Mouse (Mus musculus): ENCODE measurements around the gene Ngf. TPM values are rescaled to one million over a fixed set of nuclear protein-coding genes. Genes with fewer than 3 reads are reported as not detected.

Ngf gene
- total and polyA plus RNA-seq, 2 experiments from 2014 or later, result 1.1 to 2.8 TPM

GRCm38 (mm10) chr3:102463339-102463738 is 6.4 kb upstream of the Ngf start:
- no peak for ATAC-seq
- no peak for TF ChIP-seq CTCF (IDR thresholded peaks at IDR 0.05; ENCODE audit: low read depth)
- WGBS, result 94% methylated on average over 2 of the region's 2 CpGs

GRCm38 (mm10) chr3:102466587-102466986 is 3.1 kb upstream of the Ngf start:
- ATAC-seq, result peak; percentile 57
- Histone ChIP-seq H3K27ac (no peak overlapping the region), H3K4me2 (ENCODE audit: low read depth, low read length) (no peak overlapping the region), H3K36me3 (ENCODE audit: insufficient read depth, low read length) (no peaks in the 10 kb centered on the region), H3K4me3 (ENCODE audit: low read length) (no peak overlapping the region), H3K27me3 (ENCODE audit: insufficient read depth, low read length) (peaks cover 25% of the 10 kb centered on the region), H3K4me1 (ENCODE audit: insufficient read depth, low read length) (no peaks in the 10 kb centered on the region), H3K9me3 (ENCODE audit: low read length) (no peaks in the 10 kb centered on the region), H3K9ac (replicated peaks; ENCODE audit: low read length) (no peak overlapping the region)
- WGBS, result 26% methylated on average over 3 of the region's 3 CpGs
- peak; percentile 73 for DNase-seq (ENCODE audit: low spot score)
- peak; percentile 85 for TF ChIP-seq CTCF (IDR thresholded peaks at IDR 0.05; ENCODE audit: low read depth)

More at GRCm38 (mm10) chr3:102463339-102463738, 6.4 kb upstream of the Ngf start:
- no peak overlapping the region for H3K4me2 ChIP-seq (ENCODE audit: low read depth, low read length)
- no peak for DNase-seq (ENCODE audit: low spot score)
- no peaks in the 10 kb centered on the region for H3K9me3 ChIP-seq (ENCODE audit: low read length)
- no peaks in the 10 kb centered on the region for H3K36me3 ChIP-seq (ENCODE audit: insufficient read depth, low read length)
- no peak overlapping the region for H3K27ac ChIP-seq
- H3K27me3 ChIP-seq (ENCODE audit: insufficient read depth, low read length), result no peaks in the 10 kb centered on the region
- H3K9ac ChIP-seq (replicated peaks; ENCODE audit: low read length), result no peak overlapping the region
- no peak overlapping the region for H3K4me3 ChIP-seq (ENCODE audit: low read length)
- H3K4me1 ChIP-seq (ENCODE audit: insufficient read depth, low read length), result no peaks in the 10 kb centered on the region

- peaks cover 30% of the 10 kb centered on the region for H3K27me3 ChIP-seq (ENCODE audit: insufficient read depth, low read length)
- H3K4me3 ChIP-seq (ENCODE audit: low read length), result no peak overlapping the region
- no peak overlapping the region for H3K4me2 ChIP-seq (ENCODE audit: low read depth, low read length)
- TF ChIP-seq CTCF (IDR thresholded peaks at IDR 0.05; ENCODE audit: low read depth), result no peak
- no peaks in the 10 kb centered on the region for H3K36me3 ChIP-seq (ENCODE audit: insufficient read depth, low read length)
- no peaks in the 10 kb centered on the region for H3K9me3 ChIP-seq (ENCODE audit: low read length)
- WGBS, result 74% methylated on average over 8 of the region's 8 CpGs
- H3K4me1 ChIP-seq (ENCODE audit: insufficient read depth, low read length), result no peaks in the 10 kb centered on the region
- no peak overlapping the region for H3K9ac ChIP-seq (replicated peaks; ENCODE audit: low read length)
- no peak for DNase-seq (ENCODE audit: low spot score)
- no peak for ATAC-seq
- no peak overlapping the region for H3K27ac ChIP-seq
These were observed 2.6 kb upstream of the Ngf start for GRCm38 (mm10) chr3:102467121-102467520.

GRCm38 (mm10) chr3:102471251-102471650 is 1.5 kb downstream of the Ngf start:
- no peak overlapping the region for H3K4me2 ChIP-seq (ENCODE audit: low read depth, low read length)
- no peaks in the 10 kb centered on the region for H3K36me3 ChIP-seq (ENCODE audit: insufficient read depth, low read length)
- H3K9me3 ChIP-seq (ENCODE audit: low read length), result no peaks in the 10 kb centered on the region
- DNase-seq (ENCODE audit: low spot score) (no peak), ATAC-seq (no peak)
- no peak for TF ChIP-seq CTCF (IDR thresholded peaks at IDR 0.05; ENCODE audit: low read depth)
- no peak overlapping the region for H3K9ac ChIP-seq (replicated peaks; ENCODE audit: low read length)
- 76% methylated on average over 5 of the region's 5 CpGs for WGBS
- no peak overlapping the region for H3K27ac ChIP-seq
- no peaks in the 10 kb centered on the region for H3K4me1 ChIP-seq (ENCODE audit: insufficient read depth, low read length)
- H3K4me3 ChIP-seq (ENCODE audit: low read length), result no peak overlapping the region
- H3K27me3 ChIP-seq (ENCODE audit: insufficient read depth, low read length), result peaks cover 30% of the 10 kb centered on the region

- no peak overlapping the region for H3K27ac ChIP-seq
- H3K9me3 ChIP-seq (ENCODE audit: low read length), result no peaks in the 10 kb centered on the region
- H3K36me3 ChIP-seq (ENCODE audit: insufficient read depth, low read length), result no peaks in the 10 kb centered on the region
- WGBS, result 59% methylated on average over 5 of the region's 5 CpGs
- ATAC-seq (no peak), DNase-seq (ENCODE audit: low spot score) (no peak)
- no peak overlapping the region for H3K4me2 ChIP-seq (ENCODE audit: low read depth, low read length)
- no peak overlapping the region for H3K4me3 ChIP-seq (ENCODE audit: low read length)
- TF ChIP-seq CTCF (IDR thresholded peaks at IDR 0.05; ENCODE audit: low read depth), result no peak
- peaks cover 30% of the 10 kb centered on the region for H3K27me3 ChIP-seq (ENCODE audit: insufficient read depth, low read length)
- H3K4me1 ChIP-seq (ENCODE audit: insufficient read depth, low read length), result no peaks in the 10 kb centered on the region
- H3K9ac ChIP-seq (replicated peaks; ENCODE audit: low read length), result no peak overlapping the region
These were observed 2.1 kb downstream of the Ngf start for GRCm38 (mm10) chr3:102471799-102472198.

- 69% methylated on average over 15 of the region's 15 CpGs for WGBS
These were observed 4.8 kb downstream of the Ngf start for GRCm38 (mm10) chr3:102474275-102475155.

More at GRCm38 (mm10) chr3:102474275-102475155, 4.8 kb downstream of the Ngf start:
- H3K36me3 ChIP-seq (ENCODE audit: insufficient read depth, low read length), result no peaks in the 10 kb centered on the region
- no peaks in the 10 kb centered on the region for H3K4me1 ChIP-seq (ENCODE audit: insufficient read depth, low read length)
- DNase-seq (ENCODE audit: low spot score) (no peak), ATAC-seq (no peak)
- peaks cover 22% of the 10 kb centered on the region for H3K27me3 ChIP-seq (ENCODE audit: insufficient read depth, low read length)
- no peak overlapping the region for H3K4me3 ChIP-seq (ENCODE audit: low read length)
- no peak overlapping the region for H3K9ac ChIP-seq (replicated peaks; ENCODE audit: low read length)
- TF ChIP-seq CTCF (IDR thresholded peaks at IDR 0.05; ENCODE audit: low read depth), result no peak
- H3K9me3 ChIP-seq (ENCODE audit: low read length), result no peaks in the 10 kb centered on the region
- no peak overlapping the region for H3K4me2 ChIP-seq (ENCODE audit: low read depth, low read length)
- no peak overlapping the region for H3K27ac ChIP-seq
